Mouse (Mus musculus): ENCODE measurements around the gene Zcchc10.
"Not testable (repeated sequence)": the region's sequence is repeated elsewhere in the genome, so short reads cannot be mapped to it uniquely, and the experiment has no call there.

The Zcchc10 gene

DNA sequence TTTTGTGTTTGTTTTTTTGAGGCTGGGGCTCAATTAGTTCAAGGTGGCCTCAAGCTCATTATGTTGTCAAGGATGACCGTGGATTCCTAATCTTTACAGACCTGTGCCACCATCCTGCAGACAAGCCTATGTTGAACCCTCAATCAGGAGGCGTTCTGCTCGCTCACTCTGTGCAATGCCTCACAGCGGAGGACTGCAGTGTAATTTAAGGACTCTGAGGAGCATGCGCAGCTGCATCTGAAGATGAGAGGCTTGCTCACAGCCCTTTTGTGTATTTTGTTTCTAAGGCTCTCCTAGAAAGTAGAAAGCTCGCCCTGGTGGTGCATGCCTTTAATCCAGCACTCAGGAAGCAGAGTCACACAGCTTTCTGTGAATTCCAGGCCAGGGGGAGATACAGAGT, 7.5 kb upstream of the Zcchc10 start:
- DNase-seq (ENCODE audit: low spot score in 2 of 2): no peak

DNA sequence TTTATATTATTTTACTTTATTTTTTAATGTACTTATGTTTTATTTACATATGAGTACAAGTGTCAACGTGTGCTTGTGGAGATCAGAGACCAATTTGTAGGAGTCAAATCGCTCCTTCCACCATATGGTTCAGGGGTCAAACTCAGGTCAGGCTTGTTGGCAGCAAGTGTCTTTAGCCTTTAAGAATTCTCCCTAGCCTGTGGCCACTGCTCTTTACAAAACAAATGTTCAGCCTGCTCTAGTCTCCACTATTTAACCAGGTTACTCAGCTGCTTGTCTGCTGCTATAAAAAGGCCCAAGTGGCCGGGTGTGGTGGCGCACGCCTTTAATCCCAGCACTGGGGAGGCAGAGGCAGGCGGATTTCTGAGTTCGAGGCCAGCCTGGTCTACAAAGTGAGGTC, 6.4 kb upstream of the Zcchc10 start:
- no peak for DNase-seq (ENCODE audit: low spot score in 2 of 2)

DNA sequence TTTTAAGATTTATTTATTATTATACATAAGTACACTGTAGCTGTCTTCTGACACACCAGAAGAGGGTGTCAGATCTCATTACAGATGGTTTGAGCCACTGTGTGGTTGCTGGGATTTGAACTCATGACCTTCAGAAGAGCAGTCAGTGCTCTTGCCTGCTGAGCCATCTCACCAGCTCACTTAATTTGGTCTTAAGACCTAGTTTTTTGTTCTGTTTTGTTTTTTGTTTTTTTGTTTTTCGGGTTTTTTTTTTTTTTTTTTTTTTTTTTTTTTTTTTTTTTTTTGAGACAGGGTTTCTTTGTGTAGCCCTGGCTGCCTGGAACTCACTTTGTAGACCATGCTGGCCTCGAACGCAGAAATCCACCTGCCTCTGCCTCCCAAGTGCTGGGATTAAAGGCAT, 5.9 kb upstream of the Zcchc10 start:
- DNase-seq (ENCODE audit: low spot score in 2 of 2): not testable (repeated sequence)

DNA sequence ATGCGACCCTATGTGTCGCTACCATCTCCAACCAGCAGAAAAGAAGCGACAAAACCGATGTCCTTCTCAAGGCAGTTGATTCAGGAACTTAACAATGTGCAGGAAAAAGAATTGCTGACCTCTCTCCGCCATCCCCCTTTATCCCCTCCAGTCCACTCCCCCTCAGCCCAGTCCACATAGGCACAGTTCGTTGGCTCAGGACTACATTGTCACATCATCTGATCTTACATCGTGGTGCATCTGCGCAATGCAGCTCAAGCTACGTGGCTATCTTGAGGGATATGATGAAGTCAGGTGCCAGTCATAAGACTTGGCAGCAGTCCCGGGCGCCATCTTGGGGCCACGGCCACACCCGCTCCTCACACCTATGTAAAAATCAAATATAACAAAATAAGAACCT, 4.6 kb upstream of the Zcchc10 start:
- not testable (repeated sequence) for DNase-seq (ENCODE audit: low spot score in 2 of 2)

DNA sequence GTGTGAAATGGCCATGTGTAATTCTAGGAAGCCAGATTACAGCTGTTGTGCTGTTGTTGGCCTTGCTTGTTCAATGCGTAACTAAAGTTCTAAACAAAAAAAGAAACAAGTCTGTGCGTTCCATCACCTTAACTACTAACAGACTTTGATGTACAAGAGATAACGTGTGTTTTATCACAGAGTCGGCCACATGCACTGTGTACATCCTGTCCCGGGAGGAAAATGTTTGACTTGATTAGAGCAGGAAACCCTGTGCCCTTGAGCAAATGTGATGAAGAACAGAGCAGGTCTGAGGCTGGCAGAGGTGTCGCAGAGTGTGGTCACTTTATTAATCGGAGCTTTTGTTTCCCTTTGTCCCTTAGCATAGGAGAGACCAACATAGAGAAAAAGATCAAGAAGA, 5.8 kb downstream of the Zcchc10 start:
- no peak for DNase-seq (ENCODE audit: low spot score in 2 of 2)

DNA sequence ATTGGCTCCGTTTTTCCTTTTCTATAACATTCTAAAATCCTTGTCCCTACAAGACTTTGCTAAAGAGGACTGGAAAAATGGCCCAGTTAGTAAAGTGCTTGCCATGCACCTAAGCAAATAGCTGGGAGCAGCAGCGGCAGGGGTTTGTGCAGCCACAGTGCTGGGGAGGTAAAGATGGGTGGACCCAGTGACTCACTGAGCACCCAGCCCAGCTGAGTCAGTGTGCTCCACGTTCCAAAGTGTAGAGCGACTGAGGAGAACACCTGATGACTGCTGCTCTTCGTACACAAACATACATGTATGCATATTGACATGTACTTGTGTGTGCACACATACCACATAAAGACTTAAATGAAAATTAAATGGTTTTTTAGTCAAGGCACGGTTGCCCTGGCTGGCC, 6.6 kb downstream of the Zcchc10 start:
- no peak for DNase-seq (ENCODE audit: low spot score in 2 of 2)

DNA sequence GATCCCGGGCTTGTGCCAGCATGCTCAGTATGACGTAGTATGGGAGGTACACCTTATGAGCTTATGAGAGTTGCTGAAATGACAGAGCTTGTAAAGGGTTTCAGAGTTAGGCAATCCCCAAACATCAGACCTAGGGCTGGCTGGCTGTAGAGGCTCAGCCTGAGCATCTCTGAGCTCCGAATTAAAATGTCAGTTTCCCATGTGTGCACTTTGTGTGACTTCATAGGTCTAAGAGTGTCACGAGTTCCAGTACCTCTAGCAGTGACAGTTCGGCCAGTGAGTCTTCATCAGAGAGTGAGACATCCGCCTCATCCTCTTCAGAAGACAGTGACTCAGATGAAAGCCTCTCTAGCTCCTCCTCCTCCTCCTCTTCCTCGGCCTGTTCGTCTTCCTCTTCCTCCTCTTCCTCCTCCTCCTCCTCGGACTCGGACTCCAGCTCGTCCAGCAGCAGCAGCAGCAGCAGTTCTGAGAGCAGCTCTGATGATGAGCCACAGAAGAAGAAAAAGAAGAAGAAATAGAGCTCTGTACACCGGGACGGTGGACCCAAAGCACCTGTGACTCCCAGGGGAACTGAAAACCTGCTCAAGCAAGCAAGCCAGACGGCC, 7.7 kb downstream of the Zcchc10 start:
- DNase-seq (ENCODE audit: low spot score in 2 of 2): no peak

DNA sequence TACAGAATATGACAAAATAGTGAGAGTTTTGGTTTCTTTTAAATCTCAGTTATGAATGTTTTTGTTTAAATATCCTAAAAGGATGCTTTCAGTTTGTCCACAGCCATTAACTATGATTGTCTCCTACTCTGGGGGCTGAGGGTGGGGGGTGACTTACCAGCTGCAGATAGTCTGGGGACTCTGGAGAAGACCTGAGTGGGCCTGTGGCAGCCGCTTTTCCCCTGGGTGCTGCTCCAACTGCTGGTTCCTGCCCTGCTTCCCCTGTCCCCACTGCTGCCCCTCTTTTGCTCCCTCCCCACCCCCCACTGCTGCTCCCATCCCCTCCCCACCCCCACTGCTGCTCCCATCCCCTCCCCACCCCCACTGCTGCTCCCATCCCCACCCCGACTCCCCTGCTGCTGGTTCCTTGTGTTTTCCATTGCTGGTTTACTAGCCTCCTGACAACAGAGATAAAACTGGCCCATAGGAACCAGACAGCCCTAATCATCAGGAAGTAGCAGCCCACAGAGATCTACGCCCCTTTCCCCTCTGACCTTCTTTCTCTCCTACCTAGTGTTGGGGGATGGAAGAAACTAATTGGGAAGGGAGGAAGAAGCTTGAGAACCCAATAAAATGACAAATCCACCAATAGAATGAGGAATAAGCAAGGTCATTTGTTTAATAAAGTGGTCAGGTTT, 11.2 kb downstream of the Zcchc10 start:
- DNase-seq (ENCODE audit: low spot score in 2 of 2): no peak

DNA sequence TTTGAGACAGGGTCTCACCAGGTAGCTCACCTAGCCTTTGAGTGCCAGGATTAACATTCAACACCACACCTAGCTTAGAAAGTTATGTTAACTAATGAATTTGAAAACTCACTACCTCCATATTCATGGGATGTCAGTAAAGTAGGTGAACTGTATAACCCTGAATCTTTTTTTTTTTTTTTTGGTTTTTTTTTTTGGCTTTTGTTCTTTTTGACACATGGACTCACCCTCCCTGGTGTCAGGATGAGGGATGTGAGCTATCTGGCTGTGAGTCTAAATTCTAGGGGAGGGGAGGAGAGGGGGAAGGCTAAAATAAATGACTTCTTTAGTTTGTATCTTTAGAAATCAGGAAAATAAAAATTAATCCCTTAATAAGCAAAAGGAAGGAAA, 11.7 kb downstream of the Zcchc10 start:
- DNase-seq (ENCODE audit: low spot score in 2 of 2): no peak

DNA sequence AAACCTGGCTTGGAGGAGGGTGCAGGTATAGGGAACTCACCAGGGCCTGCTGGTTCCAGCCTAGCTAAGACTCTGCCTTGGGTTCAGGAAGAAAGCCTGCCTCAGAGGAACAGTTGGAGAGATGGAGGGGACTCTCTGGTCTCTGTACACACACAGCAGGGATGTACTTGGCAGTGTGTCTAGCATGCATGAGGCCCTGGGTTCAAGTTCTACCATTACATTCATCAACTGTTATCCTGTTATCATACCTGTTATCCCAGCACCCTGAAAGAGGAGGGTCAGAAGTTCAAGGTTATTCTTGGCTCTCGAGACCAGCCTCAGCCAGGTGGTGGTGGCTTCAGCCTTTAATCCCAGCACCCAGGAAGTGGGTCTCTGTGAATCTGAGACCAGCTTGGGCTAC, 12.4 kb downstream of the Zcchc10 start:
- DNase-seq (ENCODE audit: low spot score in 2 of 2): no peak

DNA sequence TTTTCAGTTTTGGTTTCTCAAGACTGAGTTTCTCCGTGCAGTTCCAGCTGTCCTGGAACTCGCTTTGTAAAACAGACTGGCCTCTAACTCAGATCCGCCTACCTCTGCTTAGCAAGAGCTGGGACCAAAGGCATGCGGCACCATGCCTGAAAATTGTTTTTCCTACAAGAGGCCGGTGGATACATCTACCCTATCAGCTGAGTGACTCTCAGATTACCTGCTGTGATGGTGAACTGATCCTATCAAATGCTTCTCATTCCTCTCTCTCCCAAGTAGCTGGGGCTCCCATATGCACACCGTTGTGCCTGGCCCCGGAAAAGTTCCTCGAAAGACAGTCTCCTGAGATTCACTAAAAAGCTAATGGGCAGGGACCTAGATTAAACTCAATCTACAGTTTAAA, 13.2 kb downstream of the Zcchc10 start:
- DNase-seq (ENCODE audit: low spot score in 2 of 2): no peak

DNA sequence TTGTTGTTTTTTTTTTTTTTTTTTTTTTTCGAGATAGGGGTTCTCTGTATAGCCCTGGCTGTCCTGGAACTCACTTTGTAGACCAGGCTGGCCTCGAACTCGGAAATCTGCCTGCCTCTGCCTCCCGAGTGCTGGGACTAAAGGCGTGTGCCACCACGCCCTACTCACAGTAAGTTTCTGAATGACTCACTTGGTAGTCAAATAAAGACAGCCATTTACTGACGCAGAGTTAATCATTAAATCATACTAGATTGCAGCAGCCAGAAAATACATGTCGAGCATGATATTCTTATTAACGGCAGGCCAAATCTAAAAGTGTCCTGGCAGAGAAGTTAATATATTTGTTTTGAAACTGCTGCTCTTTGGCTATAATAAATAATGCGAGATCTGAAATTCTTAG, 16.5 kb downstream of the Zcchc10 start:
- DNase-seq (ENCODE audit: low spot score in 2 of 2): not testable (repeated sequence)

DNA sequence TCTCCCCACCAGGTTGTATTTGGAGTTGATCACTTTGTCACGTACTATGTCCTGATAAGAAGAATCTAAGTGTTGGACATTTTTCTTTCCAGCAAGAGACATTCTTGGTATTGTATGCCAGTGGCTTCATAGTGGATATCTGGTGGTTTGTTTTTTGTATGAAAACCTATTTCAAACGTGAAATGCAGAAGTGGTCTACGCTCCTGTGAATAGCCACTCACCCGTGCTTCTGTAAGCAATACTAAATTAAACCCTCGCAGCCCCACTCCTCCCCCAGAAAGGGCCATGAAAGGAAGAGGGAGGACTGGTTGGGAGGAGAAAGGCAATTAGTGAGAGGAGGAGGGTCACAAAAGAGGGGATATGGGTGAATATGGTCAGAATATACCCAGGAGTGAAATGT, 18.2 kb downstream of the Zcchc10 start:
- DNase-seq (ENCODE audit: low spot score in 2 of 2): no peak

DNA sequence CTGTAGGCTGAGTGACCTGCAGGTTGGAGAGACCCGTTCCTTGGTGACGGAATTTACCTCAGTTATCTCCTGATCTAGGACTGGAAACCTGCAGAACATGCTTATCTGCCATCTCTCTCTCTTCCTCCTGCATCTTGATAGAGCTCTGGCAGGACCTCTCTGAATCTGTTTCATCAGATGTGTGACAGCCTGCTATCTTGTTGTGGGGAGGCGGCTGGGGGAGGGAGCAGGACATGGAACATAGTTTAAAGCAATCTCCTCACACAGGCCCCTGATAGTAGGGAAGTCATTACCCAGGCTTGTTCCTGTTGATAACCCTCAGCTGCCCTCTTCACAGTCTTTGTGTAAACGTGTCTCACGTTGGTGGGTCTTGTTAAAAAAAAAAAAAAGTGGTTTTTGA, 20.8 kb downstream of the Zcchc10 start:
- DNase-seq (ENCODE audit: low spot score in 2 of 2): no peak

DNA sequence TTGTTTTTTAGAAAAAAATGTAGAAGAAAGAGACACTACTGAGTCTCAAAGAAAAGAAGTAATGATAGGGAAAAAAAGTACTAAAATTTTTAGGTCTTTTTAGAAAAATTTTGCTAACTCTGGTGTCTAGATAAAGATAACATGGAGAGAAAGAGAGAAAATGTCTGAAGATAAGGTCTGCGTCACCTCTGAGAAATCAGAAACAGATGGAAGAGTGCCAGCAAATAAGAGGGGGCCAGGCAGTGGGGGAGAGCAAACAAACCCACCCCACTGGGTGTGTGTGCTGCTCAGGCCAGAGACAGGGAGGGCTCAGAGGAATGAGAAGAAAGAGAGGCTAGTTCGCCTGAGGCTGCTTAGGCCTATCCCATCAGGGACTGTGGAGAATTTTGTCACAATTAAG, 21.3 kb downstream of the Zcchc10 start:
- no peak for DNase-seq (ENCODE audit: low spot score in 2 of 2)

DNA sequence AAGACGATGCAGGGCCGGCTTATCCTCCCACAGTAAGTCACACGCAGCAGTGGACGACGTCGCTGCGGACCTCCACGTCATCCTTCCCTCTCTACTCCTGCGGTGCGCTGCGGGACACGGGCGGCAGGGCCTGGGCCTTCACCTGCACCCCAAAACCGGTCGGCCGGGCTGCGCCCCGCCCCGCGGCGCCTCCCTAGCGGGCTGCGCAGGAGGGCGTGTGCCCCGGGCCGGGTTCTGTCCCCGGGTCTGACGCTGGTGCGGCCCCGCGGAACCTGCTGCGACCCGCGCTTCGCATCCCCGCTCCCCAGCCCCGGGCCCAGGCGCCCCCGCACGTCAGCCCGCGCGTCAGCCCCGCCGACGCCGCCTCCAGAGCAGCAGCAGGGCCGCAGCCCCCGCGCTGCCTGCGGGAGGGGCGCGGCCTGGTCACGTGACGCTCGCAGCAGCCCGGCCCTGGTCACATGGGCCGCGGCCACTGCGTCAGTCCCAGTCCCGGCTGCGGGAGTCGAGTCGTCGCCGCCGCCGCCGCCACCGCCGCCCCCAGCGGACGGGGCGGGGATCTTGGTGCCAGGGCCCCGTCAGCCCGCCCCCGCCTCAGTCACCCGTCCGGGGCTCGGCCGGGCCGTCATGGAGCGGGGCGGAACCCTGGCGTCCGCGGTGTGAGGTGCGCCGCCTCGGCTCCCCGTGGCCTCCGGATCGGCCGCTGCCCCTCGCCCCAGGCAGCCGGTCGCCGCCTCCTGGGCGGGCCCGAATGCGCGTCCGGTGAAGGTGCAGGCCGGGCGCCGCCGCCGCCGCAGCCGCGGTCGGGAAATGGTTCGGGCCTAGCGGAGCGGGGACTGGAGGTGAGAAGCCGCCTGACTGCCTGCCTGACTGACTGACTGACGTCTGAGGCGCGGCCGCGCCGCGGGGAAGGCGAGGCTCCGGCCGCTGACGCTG, 26.1 kb downstream of the Zcchc10 start, which contains the start of gene Aff4:
Aff4 (plus strand) TSS at position 543 of the 933 bp plus-strand sequence.
- DNase-seq (ENCODE audit: low spot score in 2 of 2): peak; percentile 85 to 87

DNA sequence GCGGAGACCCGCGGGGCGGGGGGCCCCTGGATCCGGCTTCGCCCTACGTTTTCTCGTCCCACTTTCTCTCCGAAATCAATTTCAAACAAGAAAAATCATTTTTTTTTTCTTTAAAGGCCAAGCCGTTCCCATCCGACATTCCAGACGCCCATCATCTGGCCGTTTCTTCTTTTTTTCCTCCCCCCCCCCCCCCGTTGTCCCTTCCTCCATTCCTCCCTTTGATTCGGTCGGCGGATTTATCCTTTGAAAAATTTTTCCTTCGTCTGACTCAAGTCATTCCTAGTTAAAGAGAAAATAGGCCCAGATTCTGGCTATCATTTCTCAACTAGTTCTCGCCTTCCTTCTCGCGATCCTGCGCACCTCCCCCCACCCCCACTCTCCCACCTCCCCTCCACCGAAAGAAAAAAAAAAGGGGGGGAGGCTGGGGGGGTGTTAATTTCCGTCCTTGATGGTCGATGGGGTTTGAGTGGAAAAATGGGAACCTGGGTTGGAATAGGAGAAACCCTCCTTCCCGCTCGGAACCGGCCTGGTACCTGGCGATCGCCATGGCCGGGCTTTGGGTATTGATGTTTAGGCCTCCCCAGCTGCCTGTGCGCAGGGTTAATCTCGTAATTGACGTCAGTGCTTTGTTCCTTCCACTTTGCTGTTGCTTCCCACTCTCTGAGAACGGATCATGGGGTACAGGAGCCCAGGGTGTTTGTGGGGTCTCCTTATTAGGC, 26.9 kb downstream of the Zcchc10 start:
- peak in 1 of 2 experiments; percentile 36 for DNase-seq (ENCODE audit: low spot score in 2 of 2)

DNA sequence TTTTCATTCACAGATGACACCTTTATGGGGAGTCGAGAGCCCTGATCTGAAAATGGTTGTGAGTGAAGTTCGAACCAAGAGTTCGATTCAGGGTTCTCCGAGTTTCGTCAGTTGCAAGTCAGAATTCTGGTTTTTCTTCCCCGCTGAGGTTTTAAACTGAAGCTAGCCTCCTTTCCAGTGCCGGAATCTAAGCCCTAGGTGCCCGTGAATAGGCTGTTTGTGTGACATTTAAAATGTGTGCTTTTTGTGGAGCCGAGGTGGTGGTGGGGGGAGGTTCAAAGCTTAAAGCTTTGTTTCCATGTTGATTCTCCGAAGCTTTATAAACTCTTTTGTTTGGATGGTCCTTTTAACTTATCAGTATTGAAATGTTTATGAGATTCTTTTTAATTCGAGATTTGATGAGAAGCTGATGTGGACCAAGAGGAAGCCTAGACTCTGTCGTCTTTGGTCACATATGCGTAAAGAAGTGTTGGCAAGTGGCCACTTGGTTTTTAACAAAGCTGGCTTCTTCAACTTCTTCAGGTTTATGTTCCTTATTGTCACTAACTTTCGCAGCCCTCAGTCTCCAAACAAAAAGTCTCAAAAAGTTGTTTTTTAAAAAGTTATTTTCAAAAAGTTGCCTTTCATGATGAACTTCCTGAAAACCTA, 27.6 kb downstream of the Zcchc10 start:
- no peak for DNase-seq (ENCODE audit: low spot score in 2 of 2)

DNA sequence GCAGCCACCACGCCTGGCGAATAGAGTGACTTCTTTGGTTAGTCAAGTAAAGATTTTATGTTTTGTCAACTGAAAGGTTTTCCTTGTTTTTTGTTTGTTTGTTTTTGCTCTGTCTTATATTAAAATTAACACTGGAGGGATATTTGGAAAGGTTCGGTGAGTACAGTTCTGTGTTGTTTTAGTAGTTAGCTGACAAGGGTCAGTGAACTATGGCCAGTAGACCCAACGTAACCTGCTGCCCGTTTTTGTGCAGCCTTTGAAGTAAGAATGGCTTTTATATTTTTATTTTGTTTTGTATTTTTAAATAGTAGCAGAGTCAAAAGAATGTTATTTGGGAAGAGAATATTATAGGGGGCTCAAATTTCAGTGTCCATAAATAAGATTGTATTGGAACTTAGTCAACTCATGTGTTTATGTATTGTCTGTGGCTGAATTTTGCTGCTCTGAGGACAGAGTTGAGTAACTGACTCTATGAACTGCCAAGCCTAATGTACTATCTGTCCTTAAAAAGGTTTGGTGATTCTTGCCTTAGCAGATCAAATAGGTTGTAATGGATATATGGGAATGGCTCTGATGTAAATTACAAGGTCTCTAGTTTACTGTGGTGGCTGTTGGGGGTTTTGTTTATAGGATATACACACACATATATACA, 34.2 kb downstream of the Zcchc10 start:
- DNase-seq (ENCODE audit: low spot score in 2 of 2): no peak

DNA sequence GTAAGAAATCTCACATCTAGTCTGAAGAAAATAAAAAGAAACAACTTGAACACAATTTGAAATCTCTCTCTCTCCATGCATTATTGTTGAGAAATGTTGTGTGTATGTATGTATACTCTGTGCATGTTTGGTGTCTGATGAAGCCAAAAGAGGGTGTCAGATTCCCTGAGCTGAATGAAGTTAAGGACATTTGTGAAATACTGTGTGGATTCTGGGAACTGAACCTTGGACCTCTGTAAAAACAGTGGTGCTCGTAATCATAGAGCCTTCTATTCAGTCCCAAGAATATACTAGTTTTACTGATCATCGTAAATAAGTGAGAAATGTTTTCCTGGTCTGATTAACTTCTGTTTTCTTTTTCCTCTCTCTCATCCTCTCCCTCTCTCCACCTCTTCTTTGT, 42.6 kb downstream of the Zcchc10 start:
- DNase-seq (ENCODE audit: low spot score in 2 of 2): no peak

DNA sequence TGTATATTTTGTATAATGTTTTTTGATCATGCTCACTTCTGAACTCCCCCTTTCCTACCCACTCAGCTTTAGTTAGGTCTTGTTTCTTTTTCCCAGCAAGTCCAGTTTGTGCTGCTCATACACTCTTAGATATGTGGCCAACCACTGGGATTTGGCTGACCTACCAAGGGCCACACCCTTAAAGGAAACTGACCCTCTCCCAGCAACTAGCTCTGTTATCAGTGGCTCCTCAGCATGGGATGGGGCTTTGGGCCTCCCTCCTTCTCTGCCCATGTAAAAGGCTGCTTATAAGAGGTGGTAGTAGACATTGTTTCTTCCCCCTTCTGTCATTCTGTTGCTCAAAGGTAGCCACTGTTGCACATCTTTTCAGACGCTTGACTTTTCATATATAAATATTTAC, 54.4 kb downstream of the Zcchc10 start:
- no peak for DNase-seq (ENCODE audit: low spot score in 2 of 2)

Measured in urinary bladder, postnatal 4 days (tissue).